Mouse (Mus musculus): ENCODE measurements around the gene Coq9. TPM values are rescaled to one million over a fixed set of nuclear protein-coding genes. Genes with fewer than 3 reads are reported as not detected.

Gene Coq9
- total and polyA plus RNA-seq, 3 experiments, result 91.9 to 169 TPM; not detected in 1

GRCm38 (mm10) chr8:94817933-94818332, 20.2 kb upstream of the Coq9 start:
- Histone ChIP-seq H3K9ac (ENCODE audit: control insufficient read depth, low read depth, low read length, poor library complexity, severe bottlenecking) (no peak overlapping the region), H3K27me3 (ENCODE audit: control insufficient read depth in 1 of 2, insufficient read depth in 2 of 2, low read length in 2 of 2) (no peaks in the 10 kb centered on the region), H3K36me3 (ENCODE audit: control insufficient read depth in 1 of 2, insufficient read depth in 2 of 2, low read length in 2 of 2) (peaks cover 0 to 6% of the 10 kb centered on the region in 2 experiments; a peak in 1 of 4 replicates), H3K27ac (ENCODE audit: control insufficient read depth, low read depth, low read length) (no peak overlapping the region), H3K4me1 (ENCODE audit: control insufficient read depth in 1 of 2, insufficient read depth in 2 of 2, low read length in 2 of 2) (no peaks in the 10 kb centered on the region), H3K9me3 (replicated peaks; ENCODE audit: insufficient read depth, low read length) (no peaks in the 10 kb centered on the region), H3K79me2 (ENCODE audit: control insufficient read depth, insufficient read depth, low read length, poor library complexity) (no peaks in the 10 kb centered on the region), H3K4me3 (ENCODE audit: control insufficient read depth in 1 of 2, insufficient read depth in 1 of 2, low read depth in 2 of 2, low read length in 2 of 2) (no peak overlapping the region)
- no peak for TF ChIP-seq POLR2AphosphoS5 (IDR thresholded peaks at IDR 0.05; ENCODE audit: borderline replicate concordance, low read depth, low read length)
- no peak for TF ChIP-seq MXI1 (IDR thresholded peaks at IDR 0.05; ENCODE audit: low read depth, low read length)
- no peak for TF ChIP-seq EP300 (IDR thresholded peaks at IDR 0.05; ENCODE audit: low read depth in 1 of 2, low read length in 2 of 2)
- no peak for TF ChIP-seq SMC3 (IDR thresholded peaks at IDR 0.05; ENCODE audit: low read depth, low read length)
- TF ChIP-seq KAT2A (conservative IDR thresholded peaks at IDR 0.05; ENCODE audit: low read depth, low read length), result no peak
- no peak for DNase-seq (ENCODE audit: low read depth, low spot score)

- Histone ChIP-seq H3K9ac (ENCODE audit: control insufficient read depth, low read depth, low read length, poor library complexity, severe bottlenecking) (no peak overlapping the region), H3K27ac (ENCODE audit: control insufficient read depth, low read depth, low read length) (no peak overlapping the region), H3K9me3 (replicated peaks; ENCODE audit: insufficient read depth, low read length) (no peaks in the 10 kb centered on the region), H3K4me1 (ENCODE audit: control insufficient read depth in 1 of 2, insufficient read depth in 2 of 2, low read length in 2 of 2) (no peaks in the 10 kb centered on the region), H3K27me3 (ENCODE audit: control insufficient read depth in 1 of 2, insufficient read depth in 2 of 2, low read length in 2 of 2) (no peaks in the 10 kb centered on the region), H3K79me2 (ENCODE audit: control insufficient read depth, insufficient read depth, low read length, poor library complexity) (no peaks in the 10 kb centered on the region), H3K36me3 (ENCODE audit: control insufficient read depth in 1 of 2, insufficient read depth in 2 of 2, low read length in 2 of 2) (peaks cover 0 to 6% of the 10 kb centered on the region in 2 experiments; a peak in 1 of 4 replicates), H3K4me3 (ENCODE audit: control insufficient read depth in 1 of 2, insufficient read depth in 1 of 2, low read depth in 2 of 2, low read length in 2 of 2) (no peak overlapping the region)
- no peak for TF ChIP-seq ZNF384 (IDR thresholded peaks at IDR 0.05; ENCODE audit: low read depth, low read length)
- TF ChIP-seq MYC (IDR thresholded peaks at IDR 0.05; ENCODE audit: low read depth, low read length), result no peak
- no peak for TF ChIP-seq JUND (IDR thresholded peaks at IDR 0.05; ENCODE audit: low read depth, low read length)
- TF ChIP-seq MAX (IDR thresholded peaks at IDR 0.05; ENCODE audit: low read length), result no peak
- no peak for TF ChIP-seq EP300 (IDR thresholded peaks at IDR 0.05; ENCODE audit: low read depth in 1 of 2, low read length in 2 of 2)
- TF ChIP-seq GATA1 (IDR thresholded peaks at IDR 0.05; ENCODE audit: low read depth, low read length), result no peak
- TF ChIP-seq MAFK (IDR thresholded peaks at IDR 0.05; ENCODE audit: borderline replicate concordance, low read depth, low read length), result no peak
- no peak for TF ChIP-seq HCFC1 (IDR thresholded peaks at IDR 0.05; ENCODE audit: low read depth, low read length)
- no peak for TF ChIP-seq SIN3A (IDR thresholded peaks at IDR 0.05; ENCODE audit: low read length)
- TF ChIP-seq CTCF (IDR thresholded peaks at IDR 0.05 in 2 of 3, conservative IDR thresholded peaks at IDR 0.05 in 1 of 3; ENCODE audit: control insufficient read depth in 1 of 3, insufficient read depth in 1 of 3, low read depth in 2 of 3, low read length in 3 of 3, poor library complexity in 1 of 3, severe bottlenecking in 1 of 3), result no peak
- DNase-seq (ENCODE audit: low read depth, low spot score), result no peak
These were observed 18.4 kb upstream of the Coq9 start for GRCm38 (mm10) chr8:94819671-94820179.

GRCm38 (mm10) chr8:94820553-94820952, 17.6 kb upstream of the Coq9 start:
- no peaks in the 10 kb centered on the region for H3K4me1 ChIP-seq (ENCODE audit: control insufficient read depth in 1 of 2, insufficient read depth in 2 of 2, low read length in 2 of 2)
- H3K27me3 ChIP-seq (ENCODE audit: control insufficient read depth in 1 of 2, insufficient read depth in 2 of 2, low read length in 2 of 2), result no peaks in the 10 kb centered on the region
- no peak for DNase-seq (ENCODE audit: low read depth, low spot score)
- H3K79me2 ChIP-seq (ENCODE audit: control insufficient read depth, insufficient read depth, low read length, poor library complexity), result no peaks in the 10 kb centered on the region
- H3K9me3 ChIP-seq (replicated peaks; ENCODE audit: insufficient read depth, low read length), result no peaks in the 10 kb centered on the region
- H3K4me3 ChIP-seq (ENCODE audit: control insufficient read depth in 1 of 2, insufficient read depth in 1 of 2, low read depth in 2 of 2, low read length in 2 of 2), result no peak overlapping the region
- H3K9ac ChIP-seq (ENCODE audit: control insufficient read depth, low read depth, low read length, poor library complexity, severe bottlenecking), result no peak overlapping the region
- TF ChIP-seq USF1 (IDR thresholded peaks at IDR 0.05; ENCODE audit: low read depth, low read length) (no peak), MXI1 (IDR thresholded peaks at IDR 0.05; ENCODE audit: low read depth, low read length) (no peak), JUND (IDR thresholded peaks at IDR 0.05; ENCODE audit: low read depth, low read length) (no peak), MAFK (IDR thresholded peaks at IDR 0.05; ENCODE audit: borderline replicate concordance, low read depth, low read length) (no peak), TCF12 (IDR thresholded peaks at IDR 0.05; ENCODE audit: low read depth, low read length) (no peak), ZMIZ1 (IDR thresholded peaks at IDR 0.05; ENCODE audit: low read depth, low read length) (no peak)
- H3K36me3 ChIP-seq (ENCODE audit: control insufficient read depth in 1 of 2, insufficient read depth in 2 of 2, low read length in 2 of 2), result peaks cover 0 to 11% of the 10 kb centered on the region in 2 experiments; a peak in 2 of 4 replicates
- H3K27ac ChIP-seq (ENCODE audit: control insufficient read depth, low read depth, low read length), result no peak overlapping the region

Measured in MEL (cell line).